Mouse (Mus musculus): ENCODE results near the gene Ptprd.
A peak's percentile ranks its signal among the peaks of the same experiment; 100 is the strongest.

The Ptprd gene

DNA sequence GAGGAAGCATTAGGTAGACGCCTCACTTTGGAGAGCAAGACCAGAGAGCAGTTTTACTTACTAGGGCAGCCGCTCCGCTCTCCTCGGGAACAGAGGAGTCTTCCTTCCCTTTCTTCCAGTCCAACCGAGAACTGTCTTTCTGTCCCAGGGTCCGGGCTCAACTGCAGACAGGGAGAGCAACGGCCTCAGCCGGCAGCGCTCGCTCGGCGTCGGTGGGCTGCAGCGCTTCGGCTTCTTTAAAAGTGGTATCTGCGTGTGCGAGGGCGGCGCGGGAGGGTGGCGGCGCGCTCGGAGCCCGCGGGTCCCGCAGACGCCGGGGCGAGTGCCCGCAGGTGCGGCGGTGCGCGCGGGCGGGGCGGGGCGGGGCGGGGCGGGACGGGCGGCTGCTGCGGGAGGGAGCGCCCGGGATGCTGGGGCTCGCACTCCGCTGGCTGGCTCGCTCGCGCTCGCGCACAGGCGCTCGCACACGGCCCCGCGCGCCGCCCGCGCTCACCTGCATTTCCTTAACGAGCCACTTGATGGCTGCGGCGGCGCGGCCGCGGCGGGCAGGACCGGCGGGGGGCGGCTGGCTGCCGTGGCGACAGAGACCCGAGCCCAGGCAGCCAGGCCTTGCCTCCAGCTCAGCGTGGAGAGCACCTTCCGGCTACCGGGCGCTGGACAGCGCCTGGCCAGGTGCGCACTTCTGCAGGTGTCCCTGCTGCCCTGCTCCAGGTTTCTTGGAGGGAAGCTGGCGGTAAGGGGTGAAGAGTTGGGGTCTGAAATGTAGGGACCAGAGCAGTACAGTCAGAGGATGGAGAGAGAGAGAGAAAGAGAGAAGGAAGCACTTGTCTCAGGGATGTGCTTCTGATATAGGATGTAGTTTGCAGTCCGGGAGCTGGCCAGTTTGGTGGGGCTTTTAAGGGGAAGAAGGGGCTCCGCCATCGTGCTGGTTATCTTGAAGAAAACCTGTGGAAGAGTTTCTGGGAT lies at the start of gene Ptprd:
TSS of gene Ptprd (minus strand) at position 433 of the 966 bp plus-strand sequence.
- DNase-seq (ENCODE audit: low spot score in 2 of 2): peak in 1 of 2 experiments; percentile 2

DNA sequence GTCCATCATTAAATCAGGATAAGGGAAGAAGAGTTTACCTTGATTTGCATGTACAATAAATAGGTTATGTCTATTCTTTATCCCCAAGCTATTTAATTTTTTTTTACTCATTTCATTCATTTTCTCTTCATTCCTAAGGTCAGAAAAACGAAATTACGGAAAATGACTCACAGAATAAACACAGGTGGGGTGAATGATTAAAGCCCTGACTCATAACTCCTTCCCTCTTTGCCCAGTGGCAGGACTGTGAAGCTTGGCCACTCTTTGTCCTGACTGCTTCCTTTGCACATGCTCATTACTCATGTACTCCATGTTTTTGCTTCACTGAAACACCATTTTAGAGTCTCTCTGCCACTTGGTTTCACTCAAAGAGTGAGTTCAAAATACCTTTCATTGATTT lies 24.1 kb upstream of the Ptprd start:
- no peak for DNase-seq (ENCODE audit: low spot score in 2 of 2)

DNA sequence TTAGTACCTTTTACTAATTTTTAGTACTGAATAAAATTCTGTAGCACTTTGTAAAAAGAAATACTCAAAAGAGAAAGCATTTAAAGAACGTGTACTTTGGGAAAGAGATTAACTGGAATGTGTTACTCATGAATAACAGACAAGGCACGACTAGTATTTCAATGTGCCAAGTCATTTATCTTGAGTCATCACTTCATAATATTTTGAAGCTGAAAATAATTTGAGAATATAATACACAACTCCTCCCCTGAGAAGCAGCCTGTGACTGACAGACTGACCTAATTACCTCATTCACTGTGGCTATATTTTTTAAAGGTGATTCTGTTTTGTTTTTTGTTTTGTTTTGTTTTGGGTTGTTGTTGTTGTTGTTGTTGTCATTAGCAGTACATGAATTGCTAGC lies 23.6 kb upstream of the Ptprd start:
- DNase-seq (ENCODE audit: low spot score in 2 of 2): no peak

DNA sequence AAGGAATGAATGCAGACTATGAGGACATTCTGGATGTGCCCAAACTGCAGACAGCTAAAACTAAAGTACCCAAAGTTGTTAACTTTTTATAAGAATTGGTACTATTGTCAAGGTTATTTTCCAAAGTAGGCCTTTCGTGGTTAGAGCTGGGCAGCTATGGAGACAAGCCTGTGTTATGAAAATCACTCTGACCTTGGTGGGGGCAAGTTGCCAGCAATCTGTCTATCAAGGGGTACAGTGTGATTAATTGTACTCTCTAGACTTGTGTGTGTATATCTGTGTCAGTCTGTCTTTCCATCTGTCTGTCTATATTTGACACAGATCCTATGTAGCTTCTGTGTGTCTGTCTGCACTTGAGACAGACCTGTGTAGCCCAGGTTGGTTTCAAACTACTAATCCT lies 22.9 kb upstream of the Ptprd start:
- no peak for DNase-seq (ENCODE audit: low spot score in 2 of 2)

DNA sequence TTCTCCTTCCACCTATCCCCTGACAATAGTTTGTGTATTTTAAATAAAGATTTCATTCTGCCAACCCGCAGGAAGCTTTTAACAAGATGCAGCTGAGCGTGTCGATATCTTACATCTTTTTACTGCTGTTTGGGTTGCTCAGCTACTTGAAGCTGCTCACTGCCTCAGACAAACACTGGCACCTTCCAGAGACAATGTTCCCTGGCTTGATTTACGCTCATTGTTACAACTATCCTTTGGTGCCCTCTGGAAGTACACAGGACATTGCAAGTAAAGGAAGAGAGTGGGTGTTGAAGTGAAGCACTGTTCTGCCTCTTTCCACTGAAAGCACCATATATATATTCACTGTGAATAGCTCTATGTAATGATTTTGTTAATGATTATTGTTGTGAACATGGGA lies 2.2 kb upstream of the Ptprd start:
- no peak for DNase-seq (ENCODE audit: low spot score in 2 of 2)

DNA sequence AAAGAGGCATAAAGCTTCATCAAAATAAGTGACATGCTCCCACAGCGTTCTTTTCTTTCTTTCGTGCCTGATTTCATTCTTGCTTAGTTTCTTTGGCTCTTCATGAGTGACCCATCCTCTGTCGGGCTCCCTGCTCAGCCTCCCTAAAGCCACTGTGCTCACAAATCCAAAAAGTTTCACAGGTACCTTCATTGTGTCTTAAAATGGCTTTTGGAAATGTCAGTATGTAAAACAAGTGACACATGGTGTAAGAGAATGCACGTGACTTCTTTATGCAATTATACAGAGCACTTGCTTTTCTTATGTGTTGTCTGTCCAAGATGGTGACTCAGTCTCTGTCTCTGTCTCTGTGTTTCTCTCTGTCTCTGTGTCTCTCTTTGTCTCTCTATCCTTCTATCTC lies 1.2 kb upstream of the Ptprd start:
- DNase-seq (ENCODE audit: low spot score in 2 of 2): no peak

DNA sequence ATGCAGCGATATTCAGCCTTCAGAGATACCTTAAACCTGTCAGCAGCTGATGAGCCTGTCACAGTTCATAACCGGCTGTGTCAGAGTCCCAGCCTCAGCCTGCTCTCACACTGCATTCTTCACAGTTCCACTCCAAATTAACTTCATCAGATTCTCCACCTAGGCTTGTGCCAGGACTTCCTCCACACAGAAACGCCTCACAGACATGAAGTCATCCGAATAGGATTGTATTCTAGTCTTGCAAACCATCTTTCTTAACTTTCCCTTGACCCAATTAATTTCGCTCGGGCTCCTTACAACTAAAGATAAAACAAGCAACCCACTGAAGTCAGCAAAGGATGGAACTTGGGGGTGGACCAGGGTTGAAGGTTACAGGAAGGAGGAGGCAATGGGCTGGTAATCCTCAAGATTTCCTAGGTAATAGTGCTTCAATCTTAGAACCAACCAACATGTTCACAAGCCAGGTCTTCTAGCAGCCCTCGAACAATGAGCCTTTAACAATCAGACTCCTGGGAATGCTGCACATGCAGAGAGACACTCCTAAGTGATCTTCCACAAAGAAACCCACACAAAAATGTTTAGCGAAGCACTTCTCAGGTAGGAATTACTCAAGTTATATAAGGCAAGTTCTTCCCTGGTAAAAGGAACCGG lies 758 bp downstream of the Ptprd start:
- DNase-seq (ENCODE audit: low spot score in 2 of 2): no peak

DNA sequence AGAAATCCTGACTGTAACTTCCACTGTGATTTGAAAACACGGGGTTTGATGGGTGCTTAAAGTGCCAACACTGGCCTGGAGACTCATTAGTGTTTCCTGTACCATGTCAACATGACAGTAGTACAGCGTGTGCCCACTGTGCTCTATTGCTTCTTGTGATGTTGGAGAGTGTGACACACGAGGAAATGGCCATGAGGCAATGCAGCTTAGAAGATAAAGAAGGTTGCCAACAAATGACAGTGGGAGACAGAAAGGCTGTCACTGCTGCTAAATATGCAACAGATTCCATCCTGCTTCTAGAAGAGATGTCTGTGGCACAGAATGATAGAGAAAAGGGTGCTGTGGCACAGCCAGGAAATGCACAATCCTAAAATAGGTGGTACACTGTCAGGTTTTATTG lies 6.7 kb downstream of the Ptprd start:
- no peak for DNase-seq (ENCODE audit: low spot score in 2 of 2)

DNA sequence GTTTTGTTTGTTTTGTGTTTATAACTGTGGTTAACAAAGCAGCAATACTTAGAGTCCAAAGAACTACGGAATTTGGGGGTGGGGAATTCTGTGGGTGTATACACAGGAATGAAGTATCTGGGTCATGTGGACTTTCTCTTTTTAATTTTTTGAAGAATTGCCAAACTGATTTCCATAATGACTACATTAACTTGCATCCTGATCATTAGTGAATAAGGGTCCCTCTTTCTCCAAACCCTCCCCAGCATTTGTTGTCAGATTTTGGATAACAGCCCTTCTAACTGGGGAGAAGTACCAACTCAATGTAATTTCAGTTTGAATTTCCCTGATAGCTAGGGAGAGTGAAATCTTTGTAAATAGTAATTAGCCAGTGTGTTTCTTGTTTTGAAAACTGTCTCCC lies 43.3 kb downstream of the Ptprd start:
- no peak for DNase-seq (ENCODE audit: low spot score in 2 of 2)

DNA sequence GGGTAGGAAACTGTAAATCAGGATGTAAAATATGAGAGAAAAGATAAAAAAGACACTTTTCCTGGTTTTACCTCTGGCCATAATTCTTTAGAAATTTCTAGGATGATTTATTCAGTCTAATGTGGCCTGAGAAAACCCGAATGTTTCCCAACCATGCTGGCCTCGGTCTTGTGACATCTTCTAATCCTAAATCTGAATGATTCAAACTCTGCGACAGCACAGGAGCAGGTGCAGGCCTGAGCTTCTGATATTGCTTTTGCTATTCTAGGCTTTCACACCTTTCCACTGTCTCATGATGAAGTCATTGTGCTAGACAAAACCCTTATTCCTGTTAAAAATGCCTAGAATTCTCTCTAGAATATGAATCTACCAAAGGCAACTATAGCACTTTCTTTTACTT lies 51.3 kb downstream of the Ptprd start:
- DNase-seq (ENCODE audit: low spot score in 2 of 2): no peak

DNA sequence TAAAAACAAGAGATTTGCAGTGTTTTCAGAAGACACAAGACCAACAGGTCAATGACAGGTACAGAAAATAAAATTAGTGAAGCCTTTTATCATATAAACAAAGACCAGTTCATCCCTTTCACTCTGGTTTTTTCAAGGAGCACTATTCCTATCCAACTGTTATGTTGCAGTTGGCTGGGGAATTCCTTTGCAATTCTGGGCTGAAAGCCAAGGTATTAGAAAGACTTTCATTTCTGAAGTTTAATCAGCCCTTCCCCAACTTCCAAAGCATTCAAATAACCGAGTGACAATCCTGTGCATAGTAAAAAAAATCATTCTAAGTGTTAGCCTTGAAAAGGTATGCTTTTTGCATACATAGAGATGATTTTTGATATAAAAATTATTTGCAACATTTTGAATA lies 61.2 kb downstream of the Ptprd start:
- DNase-seq (ENCODE audit: low spot score in 2 of 2): no peak

DNA sequence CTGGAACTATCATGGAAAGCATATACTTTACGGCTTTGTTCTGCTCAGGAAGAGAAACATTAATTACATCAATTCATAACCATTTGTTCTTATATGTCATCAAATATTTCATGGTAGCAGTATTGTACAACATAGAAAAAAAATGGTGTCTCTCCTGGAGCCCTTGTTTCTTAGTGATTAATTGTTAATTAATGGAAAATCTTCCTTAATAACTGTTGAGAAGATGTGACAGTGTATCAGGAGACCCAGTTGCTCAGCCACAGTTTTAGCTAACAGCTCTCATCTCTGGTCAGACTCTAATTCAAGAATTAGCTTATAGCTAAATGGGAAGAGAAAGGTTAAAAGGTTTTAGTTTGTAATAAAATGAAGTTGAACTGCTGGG lies 69.0 kb downstream of the Ptprd start:
- no peak for DNase-seq (ENCODE audit: low spot score in 2 of 2)

DNA sequence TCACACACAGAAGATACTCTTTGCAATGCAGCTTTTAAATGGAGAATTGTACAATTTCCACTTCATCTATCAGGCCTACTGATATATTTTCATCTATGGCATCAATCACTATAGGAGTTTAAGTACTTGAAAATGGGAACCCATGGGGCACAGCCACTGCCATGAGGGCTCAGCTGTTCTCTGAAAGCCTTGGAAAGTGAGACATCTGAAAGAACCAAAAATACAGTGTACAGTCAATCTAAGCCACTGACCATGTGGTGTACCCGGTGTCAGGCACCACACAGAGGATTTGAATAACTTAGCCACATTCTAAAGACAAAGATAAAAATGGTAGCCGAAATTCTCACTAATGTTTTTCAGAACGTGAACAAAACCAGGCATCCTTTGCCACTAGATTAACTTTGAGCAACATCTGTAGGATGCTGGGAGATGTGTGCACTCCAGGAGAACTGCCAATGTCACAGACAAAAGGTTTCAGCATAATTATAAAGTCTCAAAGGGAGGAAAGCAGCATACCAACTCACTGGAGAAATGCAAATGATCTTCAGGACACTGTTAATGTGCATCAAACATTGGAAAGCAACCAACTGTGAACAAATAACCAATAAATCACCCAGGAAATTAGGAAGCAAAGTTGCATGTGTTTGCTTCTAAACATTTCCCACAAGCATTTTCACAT lies 69.5 kb downstream of the Ptprd start:
- no peak for DNase-seq (ENCODE audit: low spot score in 2 of 2)

DNA sequence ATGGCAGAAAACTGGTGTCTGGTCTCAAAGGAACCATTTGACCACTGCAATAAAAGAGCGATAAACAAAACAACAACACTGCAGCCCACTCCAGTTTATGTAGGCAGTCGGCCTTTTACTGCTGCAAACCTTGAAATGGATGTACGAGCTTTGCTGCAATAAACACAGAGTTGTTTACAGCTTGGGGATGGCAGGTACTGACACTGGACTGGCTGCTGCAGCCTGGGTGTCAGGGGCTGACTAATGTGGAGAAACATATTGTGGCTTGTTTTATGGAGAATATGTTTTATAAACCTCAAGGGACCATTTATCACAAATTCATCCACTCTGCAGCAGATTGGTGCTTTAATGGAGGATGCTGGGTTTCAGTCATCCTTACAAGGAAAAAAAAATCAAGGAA lies 100.9 kb downstream of the Ptprd start:
- no peak for DNase-seq (ENCODE audit: low spot score in 2 of 2)

DNA sequence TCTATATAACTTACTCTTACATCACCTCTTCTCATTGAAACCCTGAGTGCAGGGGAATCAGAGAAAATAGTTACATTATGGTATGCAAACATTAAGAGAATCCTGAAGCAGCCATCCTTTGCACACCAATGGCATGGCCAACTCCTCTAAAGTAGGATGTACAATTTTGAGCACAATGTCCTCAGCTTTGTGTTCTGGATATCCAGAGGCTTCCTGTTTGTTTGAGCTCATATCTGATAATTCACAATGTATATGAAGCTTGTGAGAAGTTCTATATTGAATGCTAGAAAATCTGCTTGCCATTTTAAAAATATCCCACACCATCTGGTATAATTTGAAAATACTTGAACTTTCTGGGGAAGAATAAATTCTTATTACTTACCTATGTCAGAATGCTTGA lies 114.2 kb downstream of the Ptprd start:
- DNase-seq (ENCODE audit: low spot score in 2 of 2): no peak

DNA sequence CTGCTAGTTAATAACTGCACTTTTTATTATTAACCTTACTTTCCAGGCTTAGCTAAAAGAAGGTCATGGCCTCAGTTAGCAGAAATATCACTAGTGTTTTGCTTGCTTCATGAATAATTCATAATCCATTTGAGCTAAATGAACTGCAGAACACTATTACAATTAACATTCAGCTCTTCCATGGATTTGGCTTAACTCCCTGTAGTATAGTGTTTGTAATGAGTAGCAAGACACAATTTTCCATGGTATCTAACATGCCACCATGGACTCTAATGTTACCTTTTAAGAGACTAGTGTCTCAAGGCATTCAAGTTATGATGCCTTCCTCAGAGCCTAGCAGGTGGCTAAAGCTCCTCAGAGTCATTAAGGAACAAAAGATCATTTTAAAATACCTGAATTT lies 129.0 kb downstream of the Ptprd start:
- DNase-seq (ENCODE audit: low spot score in 2 of 2): no peak

DNA sequence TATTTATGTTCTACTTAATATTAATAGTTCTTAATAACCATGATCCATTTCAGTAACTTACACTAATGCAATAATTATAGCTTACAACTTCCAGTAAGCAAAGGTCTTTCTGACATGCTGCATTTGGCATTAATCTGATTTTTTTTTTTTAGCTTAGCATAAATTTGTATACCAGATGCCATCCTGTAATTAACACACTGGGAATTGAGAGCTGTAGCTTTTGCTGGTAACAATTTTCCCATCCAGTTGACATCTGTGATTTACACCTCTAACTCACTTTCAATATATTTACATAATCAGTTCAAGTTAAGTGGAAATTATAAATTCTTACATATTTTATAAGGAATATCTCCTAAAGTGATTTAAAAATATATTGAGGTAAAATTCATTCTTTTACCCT lies 134.3 kb downstream of the Ptprd start:
- DNase-seq (ENCODE audit: low spot score in 2 of 2): no peak

DNA sequence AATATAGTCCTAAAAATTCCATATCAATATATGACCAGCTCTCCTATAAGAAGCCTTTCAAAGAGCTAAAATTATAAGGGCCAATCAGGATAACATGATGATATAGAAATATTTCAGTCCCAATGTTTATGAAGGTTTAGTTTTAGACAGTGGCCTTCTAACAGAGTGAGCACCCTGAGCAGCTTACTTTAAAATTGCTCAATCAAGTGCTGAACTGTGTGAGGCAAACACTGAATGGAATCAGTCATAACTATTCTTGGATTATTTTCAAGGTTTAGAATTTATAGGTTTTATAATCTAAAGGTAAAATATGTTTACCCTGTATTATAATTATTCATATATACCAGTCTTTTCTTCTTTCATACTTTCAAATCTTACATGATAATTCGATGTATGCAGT lies 134.7 kb downstream of the Ptprd start:
- no peak for DNase-seq (ENCODE audit: low spot score in 2 of 2)

DNA sequence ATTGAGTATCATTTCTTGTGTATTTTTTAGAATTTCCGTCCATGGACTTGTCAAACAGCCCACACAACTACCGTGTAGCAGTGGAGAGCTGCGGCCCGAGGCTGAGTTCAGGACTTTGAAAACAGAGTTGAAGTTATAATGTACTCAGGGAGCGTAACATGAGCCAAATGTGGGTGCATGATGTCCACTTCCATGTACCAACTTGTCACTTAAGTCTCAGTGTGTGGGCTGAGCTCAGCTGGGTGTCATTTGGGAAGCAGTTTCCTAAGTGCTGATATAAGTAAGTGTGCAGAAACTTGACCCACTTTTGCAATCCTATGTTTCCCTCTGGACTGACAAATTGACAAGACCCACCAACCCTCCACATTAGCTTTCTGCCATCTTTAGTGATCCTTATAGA lies 173.4 kb downstream of the Ptprd start:
- no peak for DNase-seq (ENCODE audit: low spot score in 2 of 2)

DNA sequence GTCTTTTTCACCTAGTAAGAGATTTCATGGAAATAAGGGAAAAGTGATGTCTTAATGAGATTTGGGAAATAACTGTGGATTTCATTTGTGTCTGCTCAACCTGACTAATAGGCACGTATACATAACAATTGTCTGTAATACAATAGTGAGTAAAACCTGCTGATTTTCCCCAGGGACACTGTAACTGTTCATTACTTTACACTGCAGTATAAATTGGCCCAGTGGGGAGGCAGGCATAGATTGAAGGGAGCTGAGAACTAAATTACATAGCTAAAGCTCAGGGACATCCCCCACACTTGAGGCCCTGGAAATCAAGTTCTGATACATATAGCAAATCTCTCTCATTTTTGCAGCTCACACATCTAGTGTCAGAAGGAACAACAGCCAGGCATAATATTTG lies 209.7 kb downstream of the Ptprd start:
- DNase-seq (ENCODE audit: low spot score in 2 of 2): no peak

DNA sequence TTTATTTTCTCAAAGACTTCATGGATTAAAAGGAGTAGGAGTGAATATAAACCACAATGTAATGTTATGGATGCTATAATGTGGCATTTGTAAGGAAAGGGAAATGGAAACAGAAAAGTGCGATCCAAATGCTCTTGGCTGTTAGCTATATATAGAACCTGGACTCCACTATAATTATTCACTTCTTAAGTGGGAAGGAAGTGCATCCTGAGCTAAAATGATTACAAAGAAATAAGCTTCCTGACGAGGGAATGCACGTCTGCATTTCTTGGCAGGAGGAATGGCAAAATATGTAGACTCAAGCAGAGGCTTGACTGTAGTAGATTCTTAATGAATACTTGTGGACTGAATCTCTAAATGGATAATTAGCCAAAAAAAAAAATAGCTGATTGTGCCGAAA lies 219.1 kb downstream of the Ptprd start:
- no peak for DNase-seq (ENCODE audit: low spot score in 2 of 2)

DNA sequence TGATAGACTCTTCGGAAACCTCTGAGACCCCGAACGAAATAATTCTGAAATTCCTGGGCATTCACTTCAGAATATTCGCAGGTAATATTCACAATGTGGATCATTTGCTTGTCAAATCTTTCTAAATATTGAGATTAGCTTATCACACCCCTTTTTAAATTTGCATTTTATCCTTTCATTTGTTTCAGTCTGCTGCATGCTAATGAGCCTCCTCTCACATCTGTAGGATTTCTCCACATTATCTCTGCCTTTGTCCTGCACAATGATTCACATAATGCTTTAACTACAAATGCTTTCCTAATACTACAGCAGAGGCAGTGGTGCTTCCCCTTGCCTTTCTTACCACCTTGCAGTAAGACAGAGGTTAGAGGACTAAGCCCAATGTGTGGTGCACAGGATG lies 229.7 kb downstream of the Ptprd start:
- DNase-seq (ENCODE audit: low spot score in 2 of 2): no peak

DNA sequence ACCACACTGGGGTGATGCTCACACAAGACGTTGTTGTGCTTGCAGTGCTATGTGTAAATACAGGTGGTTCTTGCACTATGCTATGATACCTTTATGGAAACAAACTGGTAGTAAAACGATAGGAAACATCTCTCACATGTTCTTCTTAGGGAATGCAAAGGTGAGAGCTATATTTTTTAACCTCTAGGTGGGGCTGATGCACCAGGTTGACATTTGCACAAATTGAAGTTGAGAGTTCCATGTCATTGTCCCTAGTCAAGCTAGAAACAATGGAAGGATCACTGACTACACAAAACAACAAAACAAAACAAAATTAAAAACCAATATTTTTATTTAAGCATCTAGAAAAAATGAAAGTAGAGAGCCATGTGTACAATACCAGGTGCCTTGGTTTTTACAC lies 250.1 kb downstream of the Ptprd start:
- DNase-seq (ENCODE audit: low spot score in 2 of 2): peak; percentile 0 to 1

Data from urinary bladder, postnatal 36 days (tissue).